Mouse (Mus musculus) kidney, adult 2 months (tissue): ENCODE measurements at regions not wholly inside any gene's neighbourhood (a gene's known extent, or its start where the extent isn't known, plus 50 kb on each side); places are given as distances from the start of the nearest gene placed in this dataset.

Experiments
- CTCF ChIP-seq: fragments of 200-500 bp; conservative IDR thresholded peaks from 2 replicates; pipeline ENCODE4 v1.5.1; 2011; ENCODE audit warnings: low read depth, mild to moderate bottlenecking, control low read depth, low read length, moderate library complexity, mixed read lengths; ENCODE audit not compliant: insufficient read depth, insufficient read length
- POLR2A ChIP-seq: fragments of 200-500 bp; IDR thresholded peaks from one replicate; pipeline ENCODE4 v1.6.1; 2011; ENCODE audit warnings: low read depth, low read length, control low read depth

- TF ChIP-seq CTCF (no peak), POLR2A (no peak)
These were observed 210.0 kb upstream of the Grin3a start for GRCm38 (mm10) chr4:50055519-50055918.
